Mouse (Mus musculus) intestine, embryonic 16.5 days (tissue): ENCODE measurements around the gene Ece1. TPM values are rescaled to one million over a fixed set of nuclear protein-coding genes. Genes with fewer than 3 reads are reported as not detected.

Experiments
- ATAC-seq: fragments of 200-750 bp; cut with Nextera tagmentation; 2 replicates; pipeline ENCODE4 v1.8.0; 2017; ENCODE audit warnings: moderate TSS enrichment, moderate library complexity
- H3K27ac ChIP-seq: fragments of 300-500 bp; sonication (generic); 2 replicates; pipeline ENCODE4 v1.5.1; 2014; ENCODE audit warnings: mild to moderate bottlenecking, low read length
- H3K27me3 ChIP-seq: fragments of 300-500 bp; sonication (generic); replicated peaks from 2 replicates; pipeline ENCODE4 v1.6.1; 2014; ENCODE audit warnings: low read length, control low read depth, mixed read lengths; ENCODE audit not compliant: control insufficient read depth, insufficient read depth
- H3K36me3 ChIP-seq: fragments of 300-500 bp; sonication (generic); 2 replicates; pipeline ENCODE4 v1.6.1; 2014; ENCODE audit warnings: low read length, control low read depth; ENCODE audit not compliant: control insufficient read depth, insufficient read depth
- H3K4me1 ChIP-seq: fragments of 300-500 bp; sonication (generic); 2 replicates; pipeline ENCODE4 v1.6.1; 2014; ENCODE audit warnings: low read length, control low read depth, mixed read lengths; ENCODE audit not compliant: control insufficient read depth, insufficient read depth
- H3K4me2 ChIP-seq: fragments of 300-500 bp; sonication (generic); 2 replicates; pipeline ENCODE4 v1.6.1; 2014; ENCODE audit warnings: low read depth, low read length, control low read depth
- H3K4me3 ChIP-seq: fragments of 300-500 bp; sonication (generic); 2 replicates; pipeline ENCODE4 v1.5.1; 2014; ENCODE audit warnings: mild to moderate bottlenecking, low read length
- H3K9ac ChIP-seq: fragments of 300-500 bp; sonication (generic); 2 replicates; pipeline ENCODE4 v1.6.1; 2014; ENCODE audit warnings: low read depth, low read length
- H3K9me3 ChIP-seq: fragments of 300-500 bp; sonication (generic); 2 replicates; pipeline ENCODE4 v1.6.1; 2016; ENCODE audit warnings: low read length, control low read depth; ENCODE audit not compliant: control insufficient read depth
- WGBS: fragments of 180-500 bp; shearing (Covaris S2); extraction: QIAGEN DNeasy Blood & Tissue Kit; methylation state at CpG from one replicate; pipeline ENCODE4 v1.1.7; 2014; 5-methylcytosine and 5-hydroxymethylcytosine counted together
- polyA plus RNA-seq: library from polyadenylated mRNA; unstranded; fragments of >200 nt; fragmentation: Nextera tagmentation; extraction: Ambion mirVana; gene quantifications from 2 replicates; pipeline ENCODE4 v1.2.1, GENCODE M21; 2015

The Ece1 gene
- polyA plus RNA-seq, 1 experiment from 2014 or later = 56.0 TPM

- ATAC-seq = no peak
- Histone ChIP-seq H3K27me3 (no peaks in the 10 kb centered on the region), H3K27ac (peak overlapping the region; percentile 61; the same call in 1 of the 2 replicates), H3K4me1 (peaks cover 55% of the 10 kb centered on the region), H3K4me3 (no peak overlapping the region), H3K9ac (peak overlapping the region; percentile 30), H3K4me2 (no peak overlapping the region), H3K9me3 (no peaks in the 10 kb centered on the region), H3K36me3 (no peaks in the 10 kb centered on the region)
- WGBS = 42% methylated on average over 6 of the region's 6 CpGs
These were observed 55.6 kb downstream of the Ece1 start for GRCm38 (mm10) chr4:137917591-137917990.

GRCm38 (mm10) chr4:137918559-137918958 lies 56.5 kb downstream of the Ece1 start:
- no peaks in the 10 kb centered on the region for H3K9me3 ChIP-seq
- no peak overlapping the region for H3K4me2 ChIP-seq
- 59% methylated on average over 9 of the region's 9 CpGs for WGBS
- no peak overlapping the region for H3K4me3 ChIP-seq
- peaks cover 45% of the 10 kb centered on the region for H3K4me1 ChIP-seq
- H3K36me3 ChIP-seq = no peaks in the 10 kb centered on the region
- ATAC-seq = no peak
- H3K9ac ChIP-seq = no peak overlapping the region
- peak overlapping the region; percentile 61; the same call in 1 of the 2 replicates for H3K27ac ChIP-seq
- H3K27me3 ChIP-seq = no peaks in the 10 kb centered on the region

GRCm38 (mm10) chr4:137919116-137919515 lies 57.1 kb downstream of the Ece1 start:
- no peak overlapping the region for H3K9ac ChIP-seq

GRCm38 (mm10) chr4:137920005-137920404 lies 58.0 kb downstream of the Ece1 start:
- Histone ChIP-seq H3K4me1 (peaks cover 40% of the 10 kb centered on the region), H3K36me3 (no peaks in the 10 kb centered on the region), H3K4me3 (no peak overlapping the region), H3K9me3 (no peaks in the 10 kb centered on the region), H3K27me3 (no peaks in the 10 kb centered on the region), H3K27ac (peak overlapping the region; percentile 90), H3K4me2 (no peak overlapping the region), H3K9ac (peak overlapping the region; percentile 65; the same call in 1 of the 2 replicates)
- WGBS = 38% methylated on average over 7 of the region's 7 CpGs
- peak; percentile 8; the same call in 1 of the 2 replicates for ATAC-seq

More at GRCm38 (mm10) chr4:137919116-137919515, 57.1 kb downstream of the Ece1 start:
- H3K27me3 ChIP-seq = no peaks in the 10 kb centered on the region
- ATAC-seq = no peak
- WGBS = 67% methylated on average over 10 of the region's 10 CpGs
- no peaks in the 10 kb centered on the region for H3K9me3 ChIP-seq
- no peak overlapping the region for H3K4me3 ChIP-seq
- peaks cover 40% of the 10 kb centered on the region for H3K4me1 ChIP-seq
- no peaks in the 10 kb centered on the region for H3K36me3 ChIP-seq
- H3K4me2 ChIP-seq = no peak overlapping the region
- H3K27ac ChIP-seq = peak overlapping the region; percentile 90

GRCm38 (mm10) chr4:137920500-137920961 lies 58.5 kb downstream of the Ece1 start:
- no peaks in the 10 kb centered on the region for H3K36me3 ChIP-seq
- H3K4me2 ChIP-seq = peak overlapping the region; percentile 32
- peak overlapping the region; percentile 65 for H3K9ac ChIP-seq
- 34% methylated on average over 10 of the region's 10 CpGs for WGBS
- peaks cover 40% of the 10 kb centered on the region for H3K4me1 ChIP-seq
- peak; percentile 57 for ATAC-seq
- no peaks in the 10 kb centered on the region for H3K27me3 ChIP-seq
- peak overlapping the region; percentile 28 for H3K4me3 ChIP-seq
- H3K9me3 ChIP-seq = no peaks in the 10 kb centered on the region
- H3K27ac ChIP-seq = peak overlapping the region; percentile 90

GRCm38 (mm10) chr4:137921510-137921909 lies 59.5 kb downstream of the Ece1 start:
- no peaks in the 10 kb centered on the region for H3K9me3 ChIP-seq
- no peak overlapping the region for H3K27ac ChIP-seq
- H3K36me3 ChIP-seq = peaks cover 4% of the 10 kb centered on the region; the same call in 1 of the 2 replicates
- H3K4me1 ChIP-seq = peaks cover 40% of the 10 kb centered on the region
- no peak for ATAC-seq
- H3K27me3 ChIP-seq = no peaks in the 10 kb centered on the region
- no peak overlapping the region for H3K9ac ChIP-seq
- 82% methylated on average over 11 of the region's 11 CpGs for WGBS
- no peak overlapping the region; the same call in 1 of the 2 replicates for H3K4me3 ChIP-seq
- peak overlapping the region; percentile 32; the same call in 1 of the 2 replicates for H3K4me2 ChIP-seq

- Histone ChIP-seq H3K4me2 (no peak overlapping the region), H3K9ac (no peak overlapping the region), H3K4me1 (peaks cover 39% of the 10 kb centered on the region), H3K27me3 (no peaks in the 10 kb centered on the region), H3K27ac (no peak overlapping the region), H3K36me3 (peaks cover 9% of the 10 kb centered on the region), H3K9me3 (no peaks in the 10 kb centered on the region), H3K4me3 (no peak overlapping the region)
- WGBS = 85% methylated on average over 15 of the region's 15 CpGs
- ATAC-seq = no peak
These were observed 61.0 kb downstream of the Ece1 start for GRCm38 (mm10) chr4:137923052-137923451.

GRCm38 (mm10) chr4:137925176-137925575 lies 63.1 kb downstream of the Ece1 start:
- no peak overlapping the region for H3K27ac ChIP-seq
- H3K36me3 ChIP-seq = peaks cover 10% of the 10 kb centered on the region
- no peaks in the 10 kb centered on the region for H3K27me3 ChIP-seq
- 72% methylated on average over 4 of the region's 4 CpGs for WGBS
- no peak overlapping the region for H3K4me3 ChIP-seq
- H3K4me1 ChIP-seq = peaks cover 39% of the 10 kb centered on the region
- no peak overlapping the region for H3K4me2 ChIP-seq
- no peaks in the 10 kb centered on the region for H3K9me3 ChIP-seq
- ATAC-seq = no peak
- no peak overlapping the region for H3K9ac ChIP-seq

GRCm38 (mm10) chr4:137926161-137926560 lies 64.1 kb downstream of the Ece1 start:
- no peak overlapping the region for H3K9ac ChIP-seq
- H3K27me3 ChIP-seq = no peaks in the 10 kb centered on the region
- peaks cover 41% of the 10 kb centered on the region for H3K4me1 ChIP-seq
- ATAC-seq = no peak
- WGBS = 88% methylated on average over 14 of the region's 14 CpGs
- H3K4me3 ChIP-seq = no peak overlapping the region
- H3K27ac ChIP-seq = no peak overlapping the region
- H3K4me2 ChIP-seq = no peak overlapping the region
- peaks cover 10% of the 10 kb centered on the region for H3K36me3 ChIP-seq
- H3K9me3 ChIP-seq = no peaks in the 10 kb centered on the region

- Histone ChIP-seq H3K36me3 (peaks cover 10% of the 10 kb centered on the region), H3K4me2 (no peak overlapping the region), H3K27ac (peak overlapping the region; percentile 18; the same call in 1 of the 2 replicates), H3K27me3 (no peaks in the 10 kb centered on the region), H3K4me1 (peaks cover 47% of the 10 kb centered on the region), H3K4me3 (no peak overlapping the region), H3K9ac (no peak overlapping the region), H3K9me3 (no peaks in the 10 kb centered on the region)
- 75% methylated on average over 7 of the region's 7 CpGs for WGBS
- ATAC-seq = no peak
These were observed 65.1 kb downstream of the Ece1 start for GRCm38 (mm10) chr4:137927136-137927535.
